Mouse (Mus musculus): ENCODE data around the gene Slc9a6.

GRCm38 (mm10) chrX:56650355-56650652 lies 40.7 kb downstream of the Slc9a6 start:
- TF ChIP-seq CTCF (IDR thresholded peaks at IDR 0.05; ENCODE audit: low read depth, low read length) = no peak
- TF ChIP-seq TAL1 (conservative IDR thresholded peaks at IDR 0.05; ENCODE audit: low read depth, low read length) = no peak
- TF ChIP-seq POLR2AphosphoS5 (IDR thresholded peaks at IDR 0.05; ENCODE audit: insufficient replicate concordance, low read depth, low read length) = no peak
